Mouse (Mus musculus) gastrocnemius, postnatal 25 days (tissue): ENCODE data around the gene A930004D18Rik. TPM values are rescaled to one million over a fixed set of nuclear protein-coding genes. Genes with fewer than 3 reads are reported as not detected.

ENCODE experiments used
- DNase-seq: peaks from one replicate; pipeline ENCODE4 v3.0.0; 2022
- total RNA-seq, 2 experiments: library from RNA; stranded (reverse); gene quantifications; 1 replicate in 1 of 2; 2 replicates in 1 of 2; pipeline ENCODE4 v1.2.3; 2021

A930004D18Rik gene
- total RNA-seq, 2 experiments from 2014 or later = 0.20 to 1.6 TPM

DNA sequence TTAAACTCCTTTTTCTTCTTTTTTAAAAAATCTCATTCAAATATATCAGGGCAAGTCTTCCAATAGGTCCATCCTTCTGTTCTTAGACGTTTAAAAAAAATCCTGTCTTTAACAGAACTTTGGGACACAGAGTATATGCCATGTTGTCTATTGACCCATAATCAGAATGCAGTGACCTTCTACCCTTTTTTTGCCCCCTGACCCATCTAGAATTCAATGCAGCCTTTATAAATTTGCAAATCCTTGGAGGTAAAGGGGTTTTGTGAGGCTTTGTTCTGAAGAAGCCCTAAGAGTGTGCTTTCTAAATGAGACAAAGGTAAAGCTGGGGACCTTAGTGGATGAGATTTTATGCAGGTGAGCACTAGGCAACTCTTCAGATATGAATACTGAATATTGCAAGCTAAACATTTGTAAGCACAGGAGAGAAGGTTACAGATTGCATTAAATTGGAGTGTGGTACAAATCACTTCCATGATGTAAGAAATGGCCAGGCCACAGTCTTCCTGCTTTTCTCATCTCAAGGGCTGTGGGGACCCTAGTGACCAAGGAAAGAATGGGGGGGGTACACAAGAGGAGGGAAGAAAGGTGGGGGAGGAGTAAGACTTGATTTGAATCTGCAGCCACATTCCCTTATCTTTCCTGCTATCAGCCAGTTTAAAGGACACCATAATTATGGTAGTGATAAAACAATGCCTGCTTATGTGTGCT lies 15.9 kb upstream of the A930004D18Rik start:
- no peak for DNase-seq

DNA sequence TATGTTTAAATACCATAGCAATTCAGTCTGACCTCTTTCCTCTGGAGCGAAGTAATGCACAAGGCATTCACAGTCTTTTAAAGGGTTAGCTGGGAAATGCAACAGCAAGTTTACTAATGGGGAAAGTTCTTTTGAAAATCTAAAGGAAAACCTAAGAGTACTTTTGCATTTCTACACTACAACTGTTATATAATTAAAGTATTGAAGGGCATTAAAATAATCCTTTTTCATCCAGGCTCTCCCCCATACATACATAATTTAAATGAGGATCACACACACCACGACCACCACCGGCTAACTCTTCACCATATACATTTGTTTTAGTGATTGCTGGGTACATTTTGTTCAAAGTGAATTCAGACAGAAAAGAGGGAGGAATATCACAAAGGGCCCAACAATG lies 15.0 kb upstream of the A930004D18Rik start:
- DNase-seq = no peak

- no peak for DNase-seq
These were observed 14.3 kb upstream of the A930004D18Rik start for GRCm38 (mm10) chr2:18051831-18052170.

DNA sequence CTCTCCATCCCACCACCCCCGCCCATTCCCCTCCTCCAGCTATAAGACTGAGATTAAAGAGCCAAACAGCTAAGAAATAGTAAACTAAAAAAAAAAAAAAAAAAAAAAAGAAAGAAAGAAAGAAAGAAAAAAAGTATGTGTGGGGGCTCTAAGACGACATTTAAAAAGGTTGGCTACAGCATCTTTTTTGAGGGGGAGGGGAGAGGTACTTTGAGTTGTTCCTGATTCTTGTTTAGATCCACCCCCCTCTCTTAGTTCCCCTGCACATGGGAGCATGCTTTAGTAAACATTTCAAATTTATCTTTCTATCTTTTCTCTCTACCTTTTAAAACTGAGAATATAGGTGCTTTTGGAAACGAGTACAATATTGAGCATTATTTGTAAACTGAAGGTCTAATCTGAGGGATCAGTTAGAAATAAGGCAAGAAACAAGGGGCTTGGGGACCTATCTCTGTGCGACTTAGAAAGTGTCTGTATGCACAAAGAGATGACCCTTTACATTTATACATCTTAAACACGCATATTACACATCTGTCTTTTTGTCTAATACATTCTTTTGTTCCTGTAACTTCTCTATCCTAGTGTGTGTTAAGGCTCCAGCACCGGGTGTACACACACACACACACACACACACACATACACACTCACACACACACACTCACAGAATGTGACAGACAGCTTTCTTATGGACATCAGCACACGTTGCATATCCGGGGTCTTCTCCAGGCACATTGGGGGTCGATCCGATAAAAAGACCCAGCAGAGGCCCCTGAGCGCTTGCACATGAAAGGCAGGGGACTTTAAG lies 13.7 kb upstream of the A930004D18Rik start:
- DNase-seq = no peak

GRCm38 (mm10) chr2:18050541-18050985 lies 13.0 kb upstream of the A930004D18Rik start:
- DNase-seq = no peak

GRCm38 (mm10) chr2:18050018-18050417 lies 12.5 kb upstream of the A930004D18Rik start:
- no peak for DNase-seq

- DNase-seq = no peak
These were observed 11.8 kb upstream of the A930004D18Rik start for GRCm38 (mm10) chr2:18049279-18049821.

- DNase-seq = no peak
These were observed 11.0 kb upstream of the A930004D18Rik start, which contains the start of gene Skida1 for GRCm38 (mm10) chr2:18048453-18049075. Skida1 (minus strand) TSS chr2:18049051.

DNA sequence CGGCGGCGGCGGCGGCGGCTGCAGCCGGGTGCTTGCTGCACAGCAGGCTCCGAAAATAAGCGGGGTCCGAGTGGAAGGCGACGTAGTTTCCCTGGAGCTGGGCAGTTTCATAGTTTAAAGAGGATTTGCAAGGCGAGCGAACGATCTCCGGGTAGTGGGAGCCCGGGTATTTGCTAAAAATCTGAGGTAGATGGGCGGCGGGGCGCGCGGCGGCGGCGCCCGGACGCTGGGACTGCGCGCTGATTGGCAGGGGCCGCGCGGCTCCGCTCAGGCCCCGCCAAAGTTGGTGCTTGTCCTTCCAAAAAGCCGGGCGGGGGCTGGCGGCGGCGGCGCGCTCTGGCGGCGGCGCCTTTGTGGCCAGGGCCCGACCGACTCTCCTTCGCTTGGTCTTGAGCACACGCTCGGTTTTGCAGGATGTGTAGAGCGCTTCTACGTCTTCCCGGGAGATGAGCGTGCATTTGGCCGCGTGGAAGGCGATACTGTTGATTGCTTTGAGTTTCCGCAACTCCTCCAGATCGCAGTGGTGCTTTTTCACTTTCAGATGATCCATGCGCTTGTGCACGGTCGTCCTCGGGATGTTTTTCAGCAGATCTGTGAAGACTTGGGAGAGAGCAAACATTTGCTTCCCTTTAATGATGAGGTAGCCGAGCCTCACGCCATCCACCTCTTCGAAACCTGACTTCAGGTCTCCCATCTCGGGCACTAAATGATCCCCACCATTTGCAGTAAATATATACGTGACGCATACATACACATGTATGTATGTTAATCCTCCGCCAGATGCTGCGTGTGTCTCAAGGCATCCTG lies 10.3 kb upstream of the A930004D18Rik start:
- DNase-seq = peak; percentile 80

- peak; percentile 77 for DNase-seq
These were observed 9.5 kb upstream of the A930004D18Rik start for GRCm38 (mm10) chr2:18046758-18047645.

DNA sequence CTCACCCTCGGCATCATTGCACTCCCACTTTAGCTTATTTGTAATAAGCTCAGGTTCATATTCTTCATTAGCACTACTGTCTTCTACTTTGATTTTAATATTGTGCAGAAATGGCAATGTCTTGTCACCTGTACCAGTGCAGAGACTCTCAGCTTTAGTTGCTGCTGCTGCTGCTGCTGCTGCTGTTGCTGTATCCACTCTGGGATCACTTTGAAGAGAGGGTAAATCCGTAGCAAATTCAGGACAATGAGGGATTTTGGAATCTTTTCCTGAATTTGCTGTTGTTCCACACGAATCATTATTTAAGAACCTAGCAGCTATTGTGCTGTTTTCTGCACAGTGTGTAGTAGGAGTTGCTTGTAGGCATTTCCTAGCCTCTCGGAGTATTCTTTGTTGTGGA lies 8.6 kb upstream of the A930004D18Rik start:
- DNase-seq = no peak

- DNase-seq = no peak
These were observed 8.2 kb upstream of the A930004D18Rik start for GRCm38 (mm10) chr2:18045781-18046181.

DNA sequence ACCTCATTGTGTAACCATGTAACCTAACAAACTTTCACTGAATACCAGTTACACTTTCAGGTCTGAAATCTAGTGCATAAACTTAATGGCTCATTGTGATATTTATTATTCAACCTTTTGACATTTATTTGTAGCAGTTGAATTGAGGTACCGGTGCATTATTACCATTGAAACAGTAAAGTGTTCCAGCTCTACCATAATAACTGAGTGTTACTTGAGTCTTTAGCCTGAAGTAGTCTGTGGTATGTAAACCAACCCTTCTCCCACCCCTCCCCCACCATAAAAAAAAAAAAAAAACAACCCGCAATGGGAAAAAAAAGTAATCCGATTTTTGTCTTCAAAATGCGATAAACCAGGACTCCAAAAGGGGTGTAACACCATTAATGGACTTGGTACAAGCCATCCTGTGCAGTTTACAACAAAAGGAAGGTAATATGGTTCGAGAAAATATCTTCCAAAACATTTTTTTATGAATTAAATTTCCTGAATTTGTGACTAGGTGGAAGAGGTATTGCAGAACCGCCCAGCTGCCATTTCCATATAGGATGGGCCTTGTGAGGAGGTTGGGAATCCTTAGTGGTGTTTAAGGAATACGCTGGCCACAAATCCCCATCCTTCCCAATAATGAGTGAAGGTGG lies 7.7 kb upstream of the A930004D18Rik start:
- no peak for DNase-seq

- no peak for DNase-seq
These were observed 3.8 kb upstream of the A930004D18Rik start for GRCm38 (mm10) chr2:18041199-18041885.

GRCm38 (mm10) chr2:18040347-18041160 lies 3.0 kb upstream of the A930004D18Rik start:
- no peak for DNase-seq

GRCm38 (mm10) chr2:18039566-18040290 lies 2.2 kb upstream of the A930004D18Rik start:
- DNase-seq = no peak

DNA sequence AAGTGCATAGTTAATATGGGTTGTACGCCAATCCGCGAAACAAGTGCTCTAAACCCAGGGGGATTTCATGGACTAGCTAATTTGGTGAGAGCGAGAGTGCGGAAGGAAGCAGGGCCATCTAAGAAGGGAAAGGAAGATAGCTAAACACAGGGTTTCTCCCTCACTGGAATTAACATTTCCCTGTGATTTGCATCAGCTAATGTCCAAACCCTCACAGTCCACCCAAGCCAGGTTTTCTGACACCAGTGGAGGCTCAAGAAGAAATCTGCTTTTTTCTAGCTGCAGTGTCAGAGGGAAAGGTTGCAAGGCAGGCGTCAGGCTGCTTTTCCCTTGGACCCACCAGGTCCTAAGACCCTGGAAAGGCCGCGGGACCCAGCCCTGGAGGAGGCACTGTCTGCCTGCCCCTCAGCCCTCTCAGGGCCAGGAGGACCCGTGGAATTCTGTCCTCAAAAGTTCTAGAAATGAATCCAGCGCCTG lies 1.4 kb upstream of the A930004D18Rik start:
- DNase-seq = no peak
